In the genomic region with DNA sequence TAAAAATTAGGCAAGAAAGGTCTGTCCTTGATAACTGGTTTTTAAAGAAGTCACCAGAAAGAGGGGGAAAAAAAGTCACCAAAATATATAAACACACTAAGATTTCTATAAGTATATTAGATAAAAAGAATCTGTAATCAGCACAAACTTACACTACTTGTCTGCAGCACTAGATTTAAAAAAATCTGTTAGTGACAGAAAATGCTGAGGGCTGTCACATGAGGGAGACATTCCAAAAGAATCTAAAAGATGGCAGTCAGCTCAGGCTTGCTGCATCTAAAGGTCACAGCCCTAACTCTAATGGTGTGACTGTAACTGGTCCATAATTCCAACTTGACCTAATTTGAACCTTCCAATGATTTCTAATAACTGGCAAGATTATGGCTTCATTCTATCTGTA, we compare ENCODE assay signal across 10 mouse cellular contexts. TPM values are rescaled to one million over a fixed set of nuclear protein-coding genes. Genes with fewer than 3 reads are reported as not detected.
A peak's percentile ranks its signal among the peaks of the same experiment; 100 is the strongest.
DNase-seq lines count a peak whose midpoint lies in the region; ATAC-seq and TF ChIP-seq lines count a peak whose summit lies in the region.
"Had no signal": no experiment of that assay in that cellular context is flagged by ENCODE, and none has a peak within 500 bp of the region (broad histone marks: within the 10 kb centered on the region; RNA-seq: fewer than 3 reads in every experiment).

No protein-coding gene starts in this region.

- H3K9me3 ChIP-seq in heart, postnatal 0 days (replicated peaks; ENCODE audit: control insufficient read depth, low read length), result no peaks in the 10 kb centered on the region
- H3K9me3 ChIP-seq in MEL (replicated peaks; ENCODE audit: insufficient read depth, low read length), result no peaks in the 10 kb centered on the region
- no peaks in the 10 kb centered on the region for H3K9me3 ChIP-seq in hindbrain, embryonic 12.5 days (replicated peaks)
- no peaks in the 10 kb centered on the region for H3K9me3 ChIP-seq in midbrain, embryonic 12.5 days

- TF ChIP-seq POLR2A in MEL (IDR thresholded peaks at IDR 0.05; ENCODE audit: control insufficient read depth in 1 of 2, insufficient read depth in 1 of 2, low read depth in 1 of 2, low read length in 2 of 2, poor library complexity in 1 of 2), result no peak

- peak overlapping the region; percentile 96; the same call in 1 of the 2 replicates for H3K27ac ChIP-seq in heart, postnatal 0 days (ENCODE audit: low read depth)
- 0 out of 2 replicates have a peak overlapping the region, but pooled peaks have one; percentile 25 for H3K27ac ChIP-seq in MEL (ENCODE audit: control insufficient read depth, low read depth, low read length)
- H3K27ac ChIP-seq in hindbrain, embryonic 12.5 days, result no peak overlapping the region
- H3K27ac ChIP-seq in midbrain, embryonic 12.5 days (replicated peaks), result no peak overlapping the region

- H3K9ac ChIP-seq in heart, postnatal 0 days (replicated peaks; ENCODE audit: low read depth, low read length), result no peak overlapping the region
- H3K9ac ChIP-seq in MEL (ENCODE audit: control insufficient read depth, low read depth, low read length, poor library complexity, severe bottlenecking), result no peak overlapping the region; the same call in 1 of the 2 replicates
- no peak overlapping the region for H3K9ac ChIP-seq in hindbrain, embryonic 12.5 days
- no peak overlapping the region for H3K9ac ChIP-seq in midbrain, embryonic 12.5 days (replicated peaks)

- no peak for TF ChIP-seq EP300 in heart, postnatal 0 days (IDR thresholded peaks at IDR 0.05; ENCODE audit: low read depth)
- TF ChIP-seq EP300 in MEL (IDR thresholded peaks at IDR 0.05; ENCODE audit: low read depth in 1 of 2, low read length in 2 of 2), result no peak

- no peak for TF ChIP-seq RAD21 in MEL (IDR thresholded peaks at IDR 0.05; ENCODE audit: low read depth, low read length)

- no peaks in the 10 kb centered on the region for H3K27me3 ChIP-seq in heart, postnatal 0 days (ENCODE audit: control insufficient read depth, insufficient read depth, low read length)
- H3K27me3 ChIP-seq in MEL (ENCODE audit: control insufficient read depth in 1 of 2, insufficient read depth in 2 of 2, low read length in 2 of 2), result no peaks in the 10 kb centered on the region
- H3K27me3 ChIP-seq in hindbrain, embryonic 12.5 days, result no peaks in the 10 kb centered on the region
- H3K27me3 ChIP-seq in midbrain, embryonic 12.5 days, result no peaks in the 10 kb centered on the region

- no peak for TF ChIP-seq CTCF in heart, postnatal 0 days (IDR thresholded peaks at IDR 0.05; ENCODE audit: low read depth)
- TF ChIP-seq CTCF in MEL (IDR thresholded peaks at IDR 0.05 in 2 of 3, conservative IDR thresholded peaks at IDR 0.05 in 1 of 3; ENCODE audit: control insufficient read depth in 1 of 3, insufficient read depth in 1 of 3, low read depth in 2 of 3, low read length in 3 of 3, poor library complexity in 1 of 3, severe bottlenecking in 1 of 3), result no peak

- peaks cover 84% of the 10 kb centered on the region for H3K79me2 ChIP-seq in MEL (ENCODE audit: control insufficient read depth, insufficient read depth, low read length, poor library complexity)

- DNase-seq in heart, postnatal 0 days (ENCODE audit: low spot score), result no peak
- DNase-seq in heart, postnatal 14 days, result no peak
- peak; percentile 41 for DNase-seq in MEL (ENCODE audit: low read depth, low spot score)
- DNase-seq in adrenal gland, postnatal 14 days, result no peak
- DNase-seq in B cell, adult 2 months, result no peak

- peaks cover 3% of the 10 kb centered on the region for H3K36me3 ChIP-seq in heart, postnatal 0 days (replicated peaks; ENCODE audit: control insufficient read depth, insufficient read depth, low read length)
- peaks cover 3 to 41% of the 10 kb centered on the region in 2 experiments for H3K36me3 ChIP-seq in MEL (ENCODE audit: control insufficient read depth in 1 of 2, insufficient read depth in 2 of 2, low read length in 2 of 2)
- peaks cover under 1% of the 10 kb centered on the region; the same call in 1 of the 2 replicates for H3K36me3 ChIP-seq in hindbrain, embryonic 12.5 days
- peaks cover 2% of the 10 kb centered on the region for H3K36me3 ChIP-seq in midbrain, embryonic 12.5 days

- ATAC-seq in heart, postnatal 0 days (ENCODE audit: insufficient read depth, low read depth), result no peak
- ATAC-seq in hindbrain, embryonic 12.5 days (ENCODE audit: low FRiP score), result no peak
- ATAC-seq in midbrain, embryonic 12.5 days (ENCODE audit: low FRiP score, low read depth), result no peak
- ATAC-seq in inflammation-experienced regulatory T-cells, adult 6 months, result no peak

- H3K4me2 ChIP-seq in heart, postnatal 0 days (ENCODE audit: low read depth, low read length), result peak overlapping the region; percentile 91
- H3K4me2 ChIP-seq in hindbrain, embryonic 12.5 days (replicated peaks), result peak overlapping the region; percentile 91
- peak overlapping the region; percentile 84; the same call in 1 of the 2 replicates for H3K4me2 ChIP-seq in midbrain, embryonic 12.5 days (replicated peaks)

- peak overlapping the region; percentile 89 for H3K4me3 ChIP-seq in heart, postnatal 0 days (ENCODE audit: low read depth, low read length)
- H3K4me3 ChIP-seq in MEL (ENCODE audit: control insufficient read depth in 1 of 2, insufficient read depth in 1 of 2, low read depth in 2 of 2, low read length in 2 of 2), result peak overlapping the region in 1 of 2 experiments; percentile 70; a peak in 2 of 4 replicates
- no peak overlapping the region for H3K4me3 ChIP-seq in hindbrain, embryonic 12.5 days
- no peak overlapping the region; the same call in 1 of the 2 replicates for H3K4me3 ChIP-seq in midbrain, embryonic 12.5 days

- intact Hi-C loops in heart, postnatal 14 days (cut with DNase I), result loop anchor here (2.0 kb wide), 1 partner anchor 31 kb away; a partner anchor contains a TSS

- peaks cover 31% of the 10 kb centered on the region for H3K4me1 ChIP-seq in heart, postnatal 0 days (ENCODE audit: control insufficient read depth, insufficient read depth)
- H3K4me1 ChIP-seq in MEL (ENCODE audit: control insufficient read depth in 1 of 2, insufficient read depth in 2 of 2, low read length in 2 of 2), result peaks cover 21 to 23% of the 10 kb centered on the region in 2 experiments
- H3K4me1 ChIP-seq in hindbrain, embryonic 12.5 days, result peaks cover 44% of the 10 kb centered on the region
- peaks cover 47% of the 10 kb centered on the region for H3K4me1 ChIP-seq in midbrain, embryonic 12.5 days

RNA-seq across cellular contexts. Expression of a gene that starts 2.0 kb away (rescaled TPM):
- total RNA-seq in heart, postnatal 0 days (2014; rRNA removed; ENCODE audit: low replicate concordance), result 23.3 and 25.2 TPM in 2 replicates
- 32.7 and 33.6 TPM in 2 replicates for polyA plus RNA-seq in heart, postnatal 0 days (2015; fragmentation: Nextera tagmentation; extraction: Ambion mirVana)
- 10 to 100 TPM; 15.3 to 16.0 TPM for total RNA-seq in heart, postnatal 14 days (2021)
- 34.6 and 38.1 TPM in 2 replicates for total RNA-seq in MEL (2012; rRNA removed)
- 10 to 100 TPM in 1 of 2 experiments, not detected in 1; 33.6 TPM for polyA plus RNA-seq in MEL (2012; ENCODE audit: insufficient read depth in 1 of 2, insufficient read length in 2 of 2, low read depth in 1 of 2, low replicate concordance in 2 of 2, missing spikeins in 1 of 2)
- polyA plus RNA-seq in hindbrain, embryonic 12.5 days (2016; fragmentation: Nextera tagmentation; extraction: Ambion mirVana), result 49.9 and 50.4 TPM in 2 replicates
- polyA plus RNA-seq in midbrain, embryonic 12.5 days (2016; fragmentation: Nextera tagmentation; extraction: Ambion mirVana), result 49.5 and 50.5 TPM in 2 replicates
- 25.7 and 28.5 TPM in 2 replicates for total RNA-seq in adrenal gland, postnatal 14 days (2021)
- polyA plus RNA-seq in inflammation-experienced regulatory T-cells, adult 6 months (2017; shearing (Covaris generic)), result 10 to 100 TPM; 11.5 to 20.2 (median 17.3) TPM

RNA-seq across cellular contexts. Expression of a gene that starts 2.2 kb away (rescaled TPM):
- total RNA-seq in heart, postnatal 0 days (2014; rRNA removed; ENCODE audit: low replicate concordance), result 17.4 and 18.1 TPM in 2 replicates
- 8.9 and 10.4 TPM in 2 replicates for polyA plus RNA-seq in heart, postnatal 0 days (2015; fragmentation: Nextera tagmentation; extraction: Ambion mirVana)
- total RNA-seq in heart, postnatal 14 days (2021), result 1 to 10 TPM; 6.5 to 7.1 TPM
- 32.5 and 40.6 TPM in 2 replicates for total RNA-seq in MEL (2012; rRNA removed)
- 10 to 100 TPM in 1 of 2 experiments, not detected in 1; 25.0 TPM for polyA plus RNA-seq in MEL (2012; ENCODE audit: insufficient read depth in 1 of 2, insufficient read length in 2 of 2, low read depth in 1 of 2, low replicate concordance in 2 of 2, missing spikeins in 1 of 2)
- polyA plus RNA-seq in hindbrain, embryonic 12.5 days (2016; fragmentation: Nextera tagmentation; extraction: Ambion mirVana), result 23.8 and 25.9 TPM in 2 replicates
- 24.3 and 26.2 TPM in 2 replicates for polyA plus RNA-seq in midbrain, embryonic 12.5 days (2016; fragmentation: Nextera tagmentation; extraction: Ambion mirVana)
- total RNA-seq in adrenal gland, postnatal 14 days (2021), result 15.9 and 18.2 TPM in 2 replicates
- 1 to 10 TPM; 6.7 to 8.8 (median 8.0) TPM for polyA plus RNA-seq in inflammation-experienced regulatory T-cells, adult 6 months (2017; shearing (Covaris generic))

RNA-seq across cellular contexts. Expression of a gene that starts 27.8 kb away (rescaled TPM):
- 1.3 TPM in 1 of 2 replicates, not detected in the other for total RNA-seq in heart, postnatal 0 days (2014; rRNA removed; ENCODE audit: low replicate concordance)
- 0.10 TPM in 1 of 2 replicates, not detected in the other for polyA plus RNA-seq in heart, postnatal 0 days (2015; fragmentation: Nextera tagmentation; extraction: Ambion mirVana)
- total RNA-seq in heart, postnatal 14 days (2021), result under 1 TPM in 1 of 2 experiments, not detected in 1; 0.20 TPM
- total RNA-seq in MEL (2012; rRNA removed), result not detected in 2 replicates
- polyA plus RNA-seq in MEL (2012; ENCODE audit: insufficient read depth in 1 of 2, insufficient read length in 2 of 2, low read depth in 1 of 2, low replicate concordance in 2 of 2, missing spikeins in 1 of 2), result under 1 TPM in 1 of 2 experiments, not detected in 1; 0.70 TPM
- polyA plus RNA-seq in hindbrain, embryonic 12.5 days (2016; fragmentation: Nextera tagmentation; extraction: Ambion mirVana), result 0.15 and 0.31 TPM in 2 replicates
- polyA plus RNA-seq in midbrain, embryonic 12.5 days (2016; fragmentation: Nextera tagmentation; extraction: Ambion mirVana), result 0.48 and 0.50 TPM in 2 replicates
- 1.5 and 2.5 TPM in 2 replicates for total RNA-seq in adrenal gland, postnatal 14 days (2021)
- not detected for polyA plus RNA-seq in inflammation-experienced regulatory T-cells, adult 6 months (2017; shearing (Covaris generic))
- total RNA-seq: gastrocnemius, postnatal 4 days had no signal
- polyA plus RNA-seq: small intestine, adult 2 months had no signal

RNA-seq across cellular contexts. Expression of a gene that starts 32.1 kb away (rescaled TPM):
- 16.3 and 19.1 TPM in 2 replicates for total RNA-seq in heart, postnatal 0 days (2014; rRNA removed; ENCODE audit: low replicate concordance)
- polyA plus RNA-seq in heart, postnatal 0 days (2015; fragmentation: Nextera tagmentation; extraction: Ambion mirVana), result 6.9 and 8.6 TPM in 2 replicates
- total RNA-seq in heart, postnatal 14 days (2021), result 1 to 10 TPM; 2.9 to 3.7 TPM
- 33.6 and 45.6 TPM in 2 replicates for total RNA-seq in MEL (2012; rRNA removed)
- 10 to 100 TPM in 1 of 2 experiments, not detected in 1; 34.2 TPM for polyA plus RNA-seq in MEL (2012; ENCODE audit: insufficient read depth in 1 of 2, insufficient read length in 2 of 2, low read depth in 1 of 2, low replicate concordance in 2 of 2, missing spikeins in 1 of 2)
- polyA plus RNA-seq in hindbrain, embryonic 12.5 days (2016; fragmentation: Nextera tagmentation; extraction: Ambion mirVana), result 32.3 and 33.5 TPM in 2 replicates
- 23.0 and 26.1 TPM in 2 replicates for polyA plus RNA-seq in midbrain, embryonic 12.5 days (2016; fragmentation: Nextera tagmentation; extraction: Ambion mirVana)
- 13.7 and 17.5 TPM in 2 replicates for total RNA-seq in adrenal gland, postnatal 14 days (2021)
- 10 to 100 TPM; 12.6 to 17.3 (median 16.9) TPM for polyA plus RNA-seq in inflammation-experienced regulatory T-cells, adult 6 months (2017; shearing (Covaris generic))

RNA-seq across cellular contexts. Expression of a gene that starts 33.0 kb away (rescaled TPM):
- total RNA-seq in heart, postnatal 0 days (2014; rRNA removed; ENCODE audit: low replicate concordance), result 26.5 and 30.3 TPM in 2 replicates
- polyA plus RNA-seq in heart, postnatal 0 days (2015; fragmentation: Nextera tagmentation; extraction: Ambion mirVana), result 10.7 and 12.3 TPM in 2 replicates
- total RNA-seq in heart, postnatal 14 days (2021), result 10 to 100 TPM; 16.1 to 18.5 TPM
- 26.4 and 29.4 TPM in 2 replicates for total RNA-seq in MEL (2012; rRNA removed)
- 100 to 1,000 TPM in 1 of 2 experiments, 10 to 100 TPM in 1; 37.4 to 113 TPM for polyA plus RNA-seq in MEL (2012; ENCODE audit: insufficient read depth in 1 of 2, insufficient read length in 2 of 2, low read depth in 1 of 2, low replicate concordance in 2 of 2, missing spikeins in 1 of 2)
- polyA plus RNA-seq in hindbrain, embryonic 12.5 days (2016; fragmentation: Nextera tagmentation; extraction: Ambion mirVana), result 42.1 and 45.5 TPM in 2 replicates
- 36.8 and 39.6 TPM in 2 replicates for polyA plus RNA-seq in midbrain, embryonic 12.5 days (2016; fragmentation: Nextera tagmentation; extraction: Ambion mirVana)
- 30.8 and 31.9 TPM in 2 replicates for total RNA-seq in adrenal gland, postnatal 14 days (2021)
- polyA plus RNA-seq in inflammation-experienced regulatory T-cells, adult 6 months (2017; shearing (Covaris generic)), result 10 to 100 TPM; 14.9 to 16.9 (median 15.8) TPM

Comparison
In these comparisons a context has a peak if more than half of its experiments do, and no peak if none do; other contexts are left out.
1. H3K27ac ChIP-seq: peak in heart, postnatal 0 days (single experiment) and MEL (single experiment); none in hindbrain, embryonic 12.5 days (single experiment) and midbrain, embryonic 12.5 days (single experiment).
2. Peak in every context shown above with its lines, with median percentiles within 50 percentile points of each other: H3K4me2 ChIP-seq.